Mouse (Mus musculus) gastrocnemius, adult 2 months (tissue): ENCODE results near the gene Fpgs. TPM values are rescaled to one million over a fixed set of nuclear protein-coding genes. Genes with fewer than 3 reads are reported as not detected.
A peak's percentile ranks its signal among the peaks of the same experiment; 100 is the strongest.

ENCODE experiments used
- DNase-seq: peaks from one replicate; pipeline ENCODE4 v3.0.0; 2022
- H3K27ac ChIP-seq: fragments of 200-600 bp; 2 replicates; pipeline ENCODE4 v1.8.1; 2022; ENCODE audit warnings: mild to moderate bottlenecking
- H3K4me3 ChIP-seq: fragments of 200-600 bp; 2 replicates; pipeline ENCODE4 v1.8.1; 2022; ENCODE audit warnings: mild to moderate bottlenecking, moderate library complexity
- CTCF ChIP-seq: fragments of 200-600 bp; IDR thresholded peaks from 2 replicates; pipeline ENCODE4 v1.8.1; 2022; ENCODE audit warnings: antibody characterized with exemption, mild to moderate bottlenecking, moderate library complexity
- intact Hi-C: fragments of 180-260 bp; cut with DNase I; formaldehyde crosslinking; loops from one replicate; pipeline ENCODE4 v1.15.1; 2025
- total RNA-seq, 2 experiments: library from RNA; stranded (reverse); gene quantifications; 2 replicates each; pipeline ENCODE4 v1.2.3; 2021

Gene Fpgs
- total RNA-seq, 2 experiments from 2014 or later = 5.9 to 6.9 TPM

DNA sequence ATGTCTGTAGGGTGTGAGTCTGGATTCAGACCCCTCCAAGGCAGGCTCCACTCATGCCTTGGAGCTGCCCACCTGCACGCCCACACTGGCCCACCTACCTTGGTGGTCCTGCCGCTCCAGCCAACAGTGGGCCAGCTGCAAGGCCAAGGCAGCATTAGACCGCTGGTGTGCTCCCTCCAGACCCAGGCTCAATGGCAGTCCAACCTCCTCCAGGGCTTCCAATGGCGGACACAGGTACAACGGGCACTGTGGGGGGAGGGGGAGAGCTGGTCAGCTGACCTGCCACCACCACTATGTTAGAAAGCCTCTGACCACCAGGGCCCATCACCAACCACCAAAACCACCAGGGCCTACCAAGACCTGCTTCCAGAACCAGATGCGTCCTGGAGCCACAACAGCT, 17.3 kb downstream of the Fpgs start:
- Histone ChIP-seq H3K27ac (no peak overlapping the region), H3K4me3 (no peak overlapping the region)
- DNase-seq = no peak
- no peak for TF ChIP-seq CTCF
- intact Hi-C loops = no loop called here

DNA sequence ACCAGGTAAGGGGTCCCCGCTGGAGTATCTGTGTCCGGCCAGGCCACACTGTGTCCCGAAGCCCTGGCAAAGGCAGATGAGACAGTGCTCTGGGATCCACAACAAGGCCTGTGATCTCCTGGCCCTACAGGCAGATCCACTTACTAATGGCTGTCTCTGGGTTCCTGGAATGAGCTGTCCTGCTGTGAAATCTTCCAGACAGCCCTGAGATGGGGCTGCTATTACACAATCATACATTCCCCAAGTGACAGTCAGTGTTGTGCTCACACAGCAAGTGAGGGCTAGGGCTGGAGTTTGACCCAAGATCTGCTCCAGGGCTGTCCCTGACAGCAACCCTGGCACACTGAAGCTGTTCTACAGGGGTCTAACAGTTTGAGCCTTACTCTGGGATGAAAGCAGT, 18.1 kb downstream of the Fpgs start:
- peak overlapping the region; percentile 49; the same call in 1 of the 2 replicates for H3K27ac ChIP-seq
- no peak for DNase-seq
- TF ChIP-seq CTCF = no peak
- intact Hi-C loops = no loop called here
- H3K4me3 ChIP-seq = no peak overlapping the region

DNA sequence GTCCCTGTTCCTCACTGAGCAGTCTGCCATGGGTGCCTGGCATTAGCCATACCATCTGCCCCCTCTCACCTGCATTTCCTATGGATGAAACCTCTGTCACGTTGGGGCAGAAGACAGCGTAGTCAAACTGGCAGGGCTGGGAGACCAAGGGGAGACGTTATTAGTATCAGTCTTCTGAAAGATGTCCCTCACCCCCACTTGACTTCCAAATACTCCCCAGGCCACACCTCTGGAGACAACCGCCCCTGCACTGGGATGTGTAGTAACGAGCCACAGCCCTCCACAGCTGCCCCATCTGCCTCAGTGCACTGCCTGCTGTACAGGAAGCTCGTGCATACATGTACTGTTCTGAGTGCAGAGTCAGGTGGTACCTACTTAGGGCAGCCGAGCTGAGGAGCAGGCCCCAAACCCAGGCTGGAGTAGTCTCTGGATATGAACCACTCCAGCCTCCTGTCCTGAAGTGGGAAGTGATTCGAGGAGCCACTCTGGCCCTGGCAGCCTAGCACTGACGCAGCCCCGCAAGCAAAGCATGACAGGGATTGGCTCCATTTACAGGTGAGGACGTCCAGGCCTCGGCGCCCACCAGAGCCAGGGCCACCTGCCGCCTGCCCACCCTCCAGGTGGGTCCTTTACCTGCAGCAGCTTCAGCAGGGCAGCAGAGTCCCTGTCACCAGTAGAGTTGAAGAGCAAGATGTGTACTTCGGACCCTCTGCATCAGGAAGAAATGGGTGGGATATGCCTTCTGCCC, 19.1 kb downstream of the Fpgs start:
- TF ChIP-seq CTCF = no peak
- Histone ChIP-seq H3K4me3 (no peak overlapping the region), H3K27ac (no peak overlapping the region)
- no peak for DNase-seq
- intact Hi-C loops = no loop called here

DNA sequence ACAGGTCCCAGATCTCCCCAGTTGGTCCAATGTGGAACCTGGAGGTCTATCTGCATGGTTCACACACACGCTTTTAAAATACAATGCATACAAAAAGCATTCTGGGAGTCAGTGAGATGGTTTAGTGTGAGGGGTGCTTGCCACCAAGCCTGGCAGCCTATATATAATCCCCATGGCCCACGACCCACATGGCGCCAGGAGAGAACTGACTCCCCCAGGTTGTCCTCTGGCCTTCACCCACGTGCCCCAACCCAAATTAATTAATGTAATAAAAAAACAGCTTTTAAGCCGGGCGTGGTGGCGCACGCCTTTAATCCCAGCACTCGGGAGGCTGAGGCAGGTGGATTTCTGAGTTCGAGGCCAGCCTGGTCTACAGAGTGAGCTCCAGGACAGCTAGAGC, 20.2 kb downstream of the Fpgs start:
- intact Hi-C loops = no loop called here
- no peak for TF ChIP-seq CTCF
- no peak for DNase-seq
- Histone ChIP-seq H3K27ac (peak overlapping the region; percentile 46; the same call in 1 of the 2 replicates), H3K4me3 (no peak overlapping the region)

DNA sequence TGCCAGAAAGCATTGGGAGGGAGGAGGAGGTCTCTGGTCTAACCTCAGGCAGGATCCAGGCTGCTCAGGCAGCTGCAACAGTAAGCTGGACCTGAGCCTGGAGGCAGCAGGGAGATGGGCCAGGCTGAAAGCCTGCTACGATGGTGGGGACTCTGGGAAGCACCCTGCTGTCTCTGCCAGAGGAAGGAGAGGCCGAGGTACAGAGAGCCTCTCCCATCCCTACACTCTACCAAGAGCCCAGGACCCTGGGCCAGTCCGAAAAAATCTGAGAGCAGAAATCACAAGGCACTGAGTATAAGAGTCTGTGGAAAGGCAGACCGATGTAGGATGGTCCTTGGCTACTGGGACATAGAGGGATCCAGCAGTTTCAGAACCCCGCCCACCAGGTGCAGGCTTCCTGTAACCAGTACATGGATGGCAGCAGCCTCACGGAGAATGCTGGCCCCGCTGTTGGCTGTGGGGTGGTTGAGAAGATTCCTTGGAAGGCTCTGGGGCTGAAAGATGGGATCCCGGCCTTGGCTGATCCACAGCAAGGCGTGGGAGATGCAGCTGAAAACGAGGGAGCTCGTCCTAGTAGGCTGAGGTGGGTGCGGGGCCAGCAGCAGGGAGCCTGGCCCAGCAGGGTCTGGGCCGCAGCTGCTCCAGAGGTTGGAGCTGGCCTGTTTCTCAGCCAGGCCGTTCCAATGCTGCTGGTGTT, 21.1 kb downstream of the Fpgs start:
- peak; percentile 63 for DNase-seq
- Histone ChIP-seq H3K4me3 (no peak overlapping the region), H3K27ac (peak overlapping the region; percentile 46)
- no peak for TF ChIP-seq CTCF
- intact Hi-C loops = no loop called here

- intact Hi-C loops = no loop called here
- peak overlapping the region; percentile 35 for H3K27ac ChIP-seq
- no peak for DNase-seq
These were observed 22.2 kb downstream of the Fpgs start for GRCm38 (mm10) chr2:32681754-32682153.

GRCm38 (mm10) chr2:32680961-32681650, 22.8 kb downstream of the Fpgs start:
- peak overlapping the region; percentile 35; the same call in 1 of the 2 replicates for H3K27ac ChIP-seq
- intact Hi-C loops = no loop called here

More at GRCm38 (mm10) chr2:32681754-32682153, 22.2 kb downstream of the Fpgs start:
- no peak overlapping the region for H3K4me3 ChIP-seq
- TF ChIP-seq CTCF = no peak

DNA sequence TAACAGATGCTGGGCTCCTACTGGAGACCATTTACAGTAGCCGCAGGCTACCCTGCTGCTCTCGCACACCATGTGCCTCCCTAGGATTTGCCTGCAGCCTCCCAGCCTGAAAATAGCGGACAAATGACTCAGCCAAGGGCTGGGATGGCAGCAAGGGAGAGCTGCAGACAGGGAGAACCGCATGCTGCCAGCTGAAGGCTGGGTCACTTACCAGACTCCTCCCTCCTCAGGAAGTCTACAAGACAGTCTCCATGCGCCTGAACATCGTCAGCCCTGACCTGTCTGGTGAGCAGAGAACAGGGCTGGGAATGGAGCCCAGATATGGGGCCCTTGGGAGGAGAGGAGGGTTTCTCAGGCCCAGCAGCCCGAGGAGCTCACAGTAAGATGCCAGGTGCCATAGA, 23.9 kb downstream of the Fpgs start:
- TF ChIP-seq CTCF = no peak
- no peak overlapping the region for H3K4me3 ChIP-seq
- intact Hi-C loops = no loop called here
- peak; percentile 71 for DNase-seq
- H3K27ac ChIP-seq = peak overlapping the region; percentile 61

More at GRCm38 (mm10) chr2:32680961-32681650, 22.8 kb downstream of the Fpgs start:
- DNase-seq = no peak
- TF ChIP-seq CTCF = no peak
- H3K4me3 ChIP-seq = no peak overlapping the region

GRCm38 (mm10) chr2:32677683-32678082, 26.3 kb downstream of the Fpgs start:
- no peak overlapping the region for H3K27ac ChIP-seq
- intact Hi-C loops = no loop called here
- TF ChIP-seq CTCF = no peak
- DNase-seq = no peak
- no peak overlapping the region for H3K4me3 ChIP-seq

DNA sequence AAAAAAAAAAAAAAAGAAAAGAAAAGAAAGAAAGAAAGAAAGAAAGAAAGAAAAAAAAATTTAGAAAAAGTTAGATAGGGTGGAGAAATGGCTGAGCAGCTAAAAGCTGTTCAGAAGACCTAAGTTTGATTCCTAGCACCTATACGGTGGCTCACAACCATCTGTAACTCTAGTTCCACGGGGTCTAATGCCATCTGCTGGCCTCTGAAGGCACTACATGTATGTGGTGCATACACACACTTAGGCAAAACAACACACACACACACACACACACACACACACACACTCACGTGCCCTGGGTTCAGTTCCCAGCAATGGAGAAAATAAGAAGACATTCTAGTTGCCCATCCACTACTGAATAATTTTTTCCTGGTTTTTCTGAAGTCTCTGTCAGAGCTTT, 27.1 kb downstream of the Fpgs start:
- intact Hi-C loops = no loop called here

GRCm38 (mm10) chr2:32673176-32673917, 30.6 kb downstream of the Fpgs start:
- peak; percentile 13 for DNase-seq
- intact Hi-C loops = loop anchor here (5.0 kb wide), 1 partner anchor 41 kb away; no protein-coding TSS in a partner anchor
- no peak for TF ChIP-seq CTCF
- Histone ChIP-seq H3K27ac (no peak overlapping the region), H3K4me3 (no peak overlapping the region)

More for the DNA sequence above, 27.1 kb downstream of the Fpgs start:
- Histone ChIP-seq H3K4me3 (no peak overlapping the region), H3K27ac (no peak overlapping the region)
- peak; percentile 31; the same call in 1 of the 2 replicates for TF ChIP-seq CTCF
- DNase-seq = no peak

GRCm38 (mm10) chr2:32671907-32672595, 31.9 kb downstream of the Fpgs start:
- intact Hi-C loops = loop anchor here (5.0 kb wide), 1 partner anchor 40 kb away; no protein-coding TSS in a partner anchor
- DNase-seq = peak; percentile 7
- TF ChIP-seq CTCF = no peak
- Histone ChIP-seq H3K4me3 (no peak overlapping the region), H3K27ac (no peak overlapping the region)
